Comparison of ENCODE assay signal across 8 mouse cellular contexts in the genomic region with DNA sequence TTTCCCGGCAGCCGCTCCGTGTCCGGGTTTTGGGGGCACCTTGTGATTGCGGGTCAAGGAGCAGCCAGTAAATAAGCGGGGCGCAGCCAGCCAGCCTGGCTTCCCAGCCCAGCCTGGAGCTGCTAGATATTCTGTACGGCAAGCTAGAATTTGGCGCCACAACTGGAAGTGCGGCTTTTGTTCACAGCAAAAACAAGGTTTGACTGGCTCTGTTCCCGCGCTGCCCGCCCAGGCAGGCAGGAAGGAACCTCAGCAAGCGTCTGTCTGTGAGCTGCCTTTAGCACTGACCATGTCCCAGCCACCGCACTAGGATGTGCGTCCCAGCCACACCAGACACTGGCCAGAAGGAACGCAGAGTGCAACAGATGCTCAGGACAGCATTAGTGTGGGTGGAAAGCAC. TPM values are rescaled to one million over a fixed set of nuclear protein-coding genes. Genes with fewer than 3 reads are reported as not detected.
A peak's percentile ranks its signal among the peaks of the same experiment; 100 is the strongest.
DNase-seq lines count a peak whose midpoint lies in the region; ATAC-seq and TF ChIP-seq lines count a peak whose summit lies in the region.

No protein-coding gene starts in this region.

- 0 out of 2 replicates have a peak, but pooled peaks cover 4% of the 10 kb centered on the region for H3K27me3 ChIP-seq in embryonic facial prominence, embryonic 12.5 days
- H3K27me3 ChIP-seq in heart, embryonic 13.5 days (replicated peaks), result peaks cover 19% of the 10 kb centered on the region
- peaks cover 11% of the 10 kb centered on the region; the same call in 1 of the 2 replicates for H3K27me3 ChIP-seq in kidney, embryonic 15.5 days
- H3K27me3 ChIP-seq in limb, embryonic 15.5 days, result peaks cover 7% of the 10 kb centered on the region; the same call in 1 of the 2 replicates

- no peaks in the 10 kb centered on the region for H3K9me3 ChIP-seq in embryonic facial prominence, embryonic 12.5 days
- H3K9me3 ChIP-seq in heart, embryonic 13.5 days, result no peaks in the 10 kb centered on the region
- no peaks in the 10 kb centered on the region for H3K9me3 ChIP-seq in kidney, embryonic 15.5 days (replicated peaks)
- no peaks in the 10 kb centered on the region for H3K9me3 ChIP-seq in limb, embryonic 15.5 days

- peaks cover 4% of the 10 kb centered on the region; the same call in 1 of the 2 replicates for H3K4me1 ChIP-seq in embryonic facial prominence, embryonic 12.5 days
- H3K4me1 ChIP-seq in heart, embryonic 13.5 days, result peaks cover 12% of the 10 kb centered on the region
- peaks cover 13% of the 10 kb centered on the region for H3K4me1 ChIP-seq in kidney, embryonic 15.5 days
- peaks cover 13% of the 10 kb centered on the region for H3K4me1 ChIP-seq in limb, embryonic 15.5 days

- no peak for TF ChIP-seq CTCF in gastrocnemius, adult 2 months (IDR thresholded peaks at IDR 0.05)

- H3K27ac ChIP-seq in gastrocnemius, adult 2 months, result 0 out of 2 replicates have a peak overlapping the region, but pooled peaks have one; percentile 12
- no peak overlapping the region for H3K27ac ChIP-seq in embryonic facial prominence, embryonic 12.5 days
- no peak overlapping the region for H3K27ac ChIP-seq in heart, embryonic 13.5 days (replicated peaks)
- H3K27ac ChIP-seq in kidney, embryonic 15.5 days, result no peak overlapping the region
- H3K27ac ChIP-seq in limb, embryonic 15.5 days, result no peak overlapping the region

- DNase-seq in gastrocnemius, adult 2 months, result peak; percentile 33
- no peak for DNase-seq in gastrocnemius, adult 18-20 months (ENCODE audit: low spot score)
- DNase-seq in neural tube, embryonic 10.5 days (ENCODE audit: extremely low spot score, low spot score), result peak; percentile 46

- intact Hi-C loops in gastrocnemius, adult 2 months (cut with DNase I), result no loop called here

- H3K9ac ChIP-seq in embryonic facial prominence, embryonic 12.5 days, result peak overlapping the region; percentile 33; the same call in 1 of the 2 replicates
- peak overlapping the region; percentile 67 for H3K9ac ChIP-seq in heart, embryonic 13.5 days
- peak overlapping the region; percentile 31; the same call in 1 of the 2 replicates for H3K9ac ChIP-seq in kidney, embryonic 15.5 days
- H3K9ac ChIP-seq in limb, embryonic 15.5 days, result 0 out of 2 replicates have a peak overlapping the region, but pooled peaks have one; percentile 10

- H3K4me2 ChIP-seq in embryonic facial prominence, embryonic 12.5 days (replicated peaks), result peak overlapping the region; percentile 36
- H3K4me2 ChIP-seq in heart, embryonic 13.5 days, result peak overlapping the region; percentile 68
- peak overlapping the region; percentile 57 for H3K4me2 ChIP-seq in kidney, embryonic 15.5 days
- H3K4me2 ChIP-seq in limb, embryonic 15.5 days, result peak overlapping the region; percentile 44

- ATAC-seq in embryonic facial prominence, embryonic 12.5 days (ENCODE audit: insufficient number of reproducible peaks, insufficient read depth, low FRiP score, low TSS enrichment), result no peak
- ATAC-seq in heart, embryonic 13.5 days (ENCODE audit: extremely low read depth, insufficient number of reproducible peaks, low FRiP score, low TSS enrichment), result no peak
- ATAC-seq in kidney, embryonic 15.5 days (replicated peaks; ENCODE audit: low FRiP score), result 0 out of 2 replicates have a peak, but pooled peaks have one; percentile 38
- ATAC-seq in limb, embryonic 15.5 days (ENCODE audit: insufficient number of reproducible peaks, low FRiP score, low TSS enrichment, low read depth), result no peak
- no peak for ATAC-seq in monocyte, adult 5-6 weeks (replicated peaks; ENCODE audit: insufficient number of reproducible peaks, low FRiP score, low TSS enrichment, poor library complexity, severe bottlenecking)

- 15% methylated on average over 17 of the region's 17 CpGs for WGBS in embryonic facial prominence, embryonic 12.5 days
- WGBS in heart, embryonic 13.5 days, result 16% methylated on average over 17 of the region's 17 CpGs
- 10% methylated on average over 17 of the region's 17 CpGs for WGBS in kidney, embryonic 15.5 days
- 12% methylated on average over 17 of the region's 17 CpGs for whole genome bisulfite sequencing in limb, embryonic 15.5 days

- no peaks in the 10 kb centered on the region for H3K36me3 ChIP-seq in embryonic facial prominence, embryonic 12.5 days
- no peaks in the 10 kb centered on the region for H3K36me3 ChIP-seq in heart, embryonic 13.5 days
- no peaks in the 10 kb centered on the region for H3K36me3 ChIP-seq in kidney, embryonic 15.5 days
- no peaks in the 10 kb centered on the region for H3K36me3 ChIP-seq in limb, embryonic 15.5 days

- peak overlapping the region; percentile 53 for H3K4me3 ChIP-seq in gastrocnemius, adult 2 months
- H3K4me3 ChIP-seq in embryonic facial prominence, embryonic 12.5 days, result peak overlapping the region; percentile 14; the same call in 1 of the 2 replicates
- peak overlapping the region; percentile 42 for H3K4me3 ChIP-seq in heart, embryonic 13.5 days
- peak overlapping the region; percentile 27 for H3K4me3 ChIP-seq in kidney, embryonic 15.5 days (replicated peaks)
- peak overlapping the region; percentile 25 for H3K4me3 ChIP-seq in limb, embryonic 15.5 days

RNA-seq across cellular contexts. Expression of gene Zfp704, which starts 20.1 kb away (rescaled TPM):
- 1 to 10 TPM; 4.4 to 7.0 TPM for total RNA-seq in gastrocnemius, adult 2 months (2021)
- total RNA-seq in gastrocnemius, adult 18-20 months (2021), result 1 to 10 TPM; 4.7 to 5.6 TPM
- 8.8 and 9.3 TPM in 2 replicates for polyA plus RNA-seq in embryonic facial prominence, embryonic 12.5 days (2016; fragmentation: Nextera tagmentation; extraction: Ambion mirVana)
- polyA plus RNA-seq in heart, embryonic 13.5 days (2015; fragmentation: Nextera tagmentation; extraction: Ambion mirVana), result 6.2 and 6.5 TPM in 2 replicates
- polyA plus RNA-seq in kidney, embryonic 15.5 days (2015; fragmentation: Nextera tagmentation; extraction: Ambion mirVana), result 11.0 and 12.1 TPM in 2 replicates
- 8.6 and 9.4 TPM in 2 replicates for polyA plus RNA-seq in limb, embryonic 15.5 days (2015; fragmentation: Nextera tagmentation; extraction: Ambion mirVana)
- total RNA-seq in monocyte, adult 5-6 weeks (2017), result 0.78 to 2.9 TPM (median 2.5 TPM) in 3 replicates

Comparison
In these comparisons a context has a peak if more than half of its experiments do, and no peak if none do; other contexts are left out.
1. H3K9ac ChIP-seq: peak in every context shown above with its lines; median percentile 67 in heart, embryonic 13.5 days; 33 in embryonic facial prominence, embryonic 12.5 days; 31 in kidney, embryonic 15.5 days; 10 in limb, embryonic 15.5 days.